Mouse (Mus musculus) cerebellum, adult 18-20 months (tissue): Measurements from ENCODE around the gene Smoc1.
A peak's percentile ranks its signal among the peaks of the same experiment; 100 is the strongest.

Source experiments
- DNase-seq, 2 experiments: peaks; one replicate each; pipeline ENCODE4 v3.0.0; 2021

Gene Smoc1

DNA sequence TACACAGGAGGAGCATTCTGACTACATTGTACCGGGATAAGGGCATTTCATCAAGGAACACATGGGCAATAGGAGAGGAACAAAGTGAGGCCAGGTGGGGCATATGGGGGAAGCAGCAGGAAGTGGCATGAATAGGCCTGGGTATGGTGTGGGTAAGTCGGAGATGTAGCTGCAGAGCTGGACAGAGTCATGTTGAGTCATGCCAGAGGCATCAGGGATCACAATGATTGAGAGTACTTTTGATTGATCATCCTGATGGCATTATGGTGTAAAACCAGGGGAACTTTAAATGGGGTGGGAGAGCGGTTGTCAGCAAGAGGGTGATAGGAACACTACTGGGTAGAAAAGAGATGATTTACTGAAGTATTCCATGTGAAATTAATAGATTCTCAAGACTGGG, 146.4 kb downstream of the Smoc1 start:
- peak in 1 of 2 experiments; percentile 22 for DNase-seq

GRCm38 (mm10) chr12:81173893-81174292, 147.3 kb downstream of the Smoc1 start:
- DNase-seq: peak; percentile 70 to 78

GRCm38 (mm10) chr12:81175252-81175651, 148.6 kb downstream of the Smoc1 start:
- no peak for DNase-seq

DNA sequence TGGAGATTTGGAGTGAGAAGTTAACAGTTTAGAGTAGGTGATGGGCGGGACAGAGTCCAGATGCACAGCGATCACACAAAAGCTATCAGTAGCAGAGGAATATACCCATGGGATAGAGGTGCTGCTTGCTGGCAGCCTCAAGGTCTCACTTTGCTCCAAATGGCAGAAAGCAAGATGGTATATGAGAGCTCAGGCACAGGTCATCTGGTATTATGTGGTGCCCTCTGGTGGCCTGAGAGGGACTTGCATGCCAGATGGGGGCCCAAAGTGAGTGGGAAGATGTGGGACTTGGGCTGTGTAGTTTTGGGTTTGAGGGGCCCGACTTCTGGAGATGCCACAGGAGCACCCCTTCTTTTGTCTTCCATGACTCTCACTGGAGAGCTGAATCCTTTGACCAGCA, 155.5 kb downstream of the Smoc1 start:
- peak; percentile 63 to 79 for DNase-seq

GRCm38 (mm10) chr12:81184967-81185366, 158.4 kb downstream of the Smoc1 start:
- no peak for DNase-seq

DNA sequence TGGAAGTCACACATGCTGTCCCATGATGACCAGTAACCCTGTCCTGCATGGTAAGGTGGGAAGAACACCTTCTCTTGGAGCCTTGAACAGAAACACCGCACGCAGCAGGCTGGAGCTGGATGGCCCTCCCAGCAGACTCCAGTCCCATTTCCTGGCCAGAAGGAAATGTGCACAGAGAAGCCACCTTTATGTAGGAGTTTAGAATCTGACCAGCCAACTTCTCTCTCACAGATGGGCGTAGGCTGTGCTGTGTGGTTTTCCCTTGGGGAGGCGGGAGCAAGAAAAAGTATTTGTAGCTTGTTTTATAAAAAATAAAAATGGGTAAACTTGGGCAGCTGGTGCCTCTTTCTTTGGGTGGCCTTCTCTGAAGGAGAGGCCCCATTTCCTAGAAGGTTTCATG, 159.5 kb downstream of the Smoc1 start:
- DNase-seq: no peak

DNA sequence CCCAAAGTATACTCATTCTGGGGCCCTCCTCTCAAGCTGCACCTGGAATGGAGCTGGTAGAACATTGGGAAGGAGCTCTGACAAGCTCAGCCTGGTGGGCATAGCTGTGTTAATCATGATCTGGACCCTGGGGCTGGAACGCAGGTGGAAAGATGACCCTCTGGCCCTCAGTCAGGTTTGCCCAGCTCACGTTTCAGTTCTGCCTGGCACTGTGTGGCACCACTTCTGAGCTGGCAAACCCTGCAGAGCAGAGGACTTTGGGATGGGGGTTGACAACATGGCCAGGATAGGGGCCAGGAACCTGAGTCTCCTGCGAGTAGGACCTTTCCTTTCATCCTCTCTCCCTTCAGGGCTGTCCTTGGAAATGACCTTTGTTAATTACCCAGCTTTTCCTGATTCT, 160.1 kb downstream of the Smoc1 start:
- no peak for DNase-seq

DNA sequence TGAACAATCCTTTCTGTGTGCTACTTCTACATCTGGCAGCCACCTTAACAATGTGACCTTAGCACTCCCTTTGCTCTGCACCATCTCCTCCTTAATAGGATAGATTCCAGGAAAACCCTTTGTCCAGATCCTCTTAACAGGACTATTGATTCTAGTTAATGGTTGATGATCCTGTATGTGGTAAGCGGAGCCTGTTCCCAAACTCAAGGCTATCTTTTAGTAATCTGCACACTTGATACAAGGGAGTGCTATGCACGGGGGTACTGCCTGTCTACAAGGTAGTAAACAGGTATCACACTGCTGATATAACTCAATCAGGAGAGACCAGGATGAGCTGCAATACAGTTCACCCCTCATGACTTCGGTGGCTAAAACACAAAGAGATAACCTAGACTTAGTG, 161.8 kb downstream of the Smoc1 start:
- DNase-seq: no peak

DNA sequence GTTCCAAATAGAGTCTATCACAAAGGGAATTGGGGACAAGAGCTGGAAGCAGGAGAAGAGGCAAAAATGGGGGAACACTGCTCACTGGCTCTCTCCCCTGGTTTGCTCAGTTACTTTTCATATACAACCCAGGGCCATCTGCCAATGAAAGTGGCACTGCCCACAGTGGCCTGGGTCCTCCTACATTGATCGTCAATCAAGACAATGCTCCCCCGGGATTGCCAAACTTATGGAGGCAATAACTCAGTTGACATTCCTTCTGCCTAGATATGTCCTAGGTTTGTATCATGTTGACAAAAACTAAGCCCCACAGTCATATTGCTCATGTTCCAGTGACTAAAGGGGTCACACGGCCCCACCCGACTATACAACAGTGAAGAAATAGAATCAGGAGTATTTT, 162.4 kb downstream of the Smoc1 start:
- no peak for DNase-seq

DNA sequence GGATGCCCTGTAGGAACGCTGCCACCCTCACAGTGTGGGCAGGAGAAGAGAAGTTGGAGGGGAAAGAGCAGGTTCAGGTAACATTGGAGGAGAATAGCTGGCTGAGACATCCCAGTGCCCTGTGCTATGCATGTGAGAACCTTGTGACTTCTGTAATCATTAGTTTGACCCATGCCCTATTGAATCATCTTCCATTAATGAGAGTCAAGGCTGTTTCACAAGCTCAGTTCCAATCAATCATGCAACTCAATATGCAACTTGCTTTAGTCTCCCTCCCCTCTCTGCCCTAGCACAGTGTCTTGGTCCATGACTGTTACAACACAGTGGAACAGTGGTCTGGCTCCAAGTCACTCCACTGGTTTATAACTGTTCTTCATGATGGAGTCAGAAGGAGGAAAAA, 163.0 kb downstream of the Smoc1 start:
- DNase-seq: no peak

DNA sequence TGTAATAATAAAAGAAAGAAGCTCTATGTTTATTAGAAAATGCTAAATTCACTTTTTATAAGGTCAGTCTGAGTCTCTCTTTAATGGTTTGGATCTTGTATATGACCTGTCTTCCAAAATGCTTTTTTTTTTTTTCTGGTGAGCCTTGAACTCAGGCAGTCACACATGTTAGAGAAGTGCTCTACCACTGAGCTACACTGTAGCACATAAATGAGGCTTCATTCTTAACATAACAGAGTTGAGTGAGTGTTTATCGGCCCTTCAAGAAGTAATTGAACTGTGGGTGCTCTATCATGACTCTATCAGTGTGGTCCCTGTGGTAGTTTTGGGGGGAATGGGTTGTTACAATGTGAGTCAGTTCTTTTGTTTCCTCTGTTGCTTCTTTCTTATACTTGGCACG, 167.4 kb downstream of the Smoc1 start:
- no peak for DNase-seq

GRCm38 (mm10) chr12:81197468-81198075, 171.0 kb downstream of the Smoc1 start:
- DNase-seq: no peak

- peak; percentile 90 to 92 for DNase-seq
These were observed 172.8 kb downstream of the Smoc1 start for GRCm38 (mm10) chr12:81199280-81199955.

DNA sequence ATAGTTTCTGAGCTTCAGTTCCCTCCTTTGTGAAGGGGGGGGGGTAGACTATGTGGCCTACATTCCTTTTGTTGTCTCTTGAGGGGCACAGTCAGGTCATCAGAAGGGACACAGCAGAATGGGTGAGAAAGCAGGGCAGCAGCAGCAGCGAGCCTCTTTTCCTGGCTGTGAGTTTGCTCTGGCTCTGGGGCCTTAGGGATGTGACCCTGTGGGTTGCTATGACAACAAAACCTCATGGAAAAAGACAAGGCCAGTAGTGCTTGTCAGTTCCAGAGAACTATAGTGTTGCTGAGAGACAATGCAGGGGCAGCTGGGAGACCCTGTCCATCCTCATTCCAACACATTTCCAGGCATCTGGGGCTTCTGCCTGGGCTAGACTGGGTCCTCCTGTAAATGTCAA, 176.6 kb downstream of the Smoc1 start:
- no peak for DNase-seq

- no peak for DNase-seq
These were observed 179.3 kb downstream of the Smoc1 start for GRCm38 (mm10) chr12:81205619-81206560.

DNA sequence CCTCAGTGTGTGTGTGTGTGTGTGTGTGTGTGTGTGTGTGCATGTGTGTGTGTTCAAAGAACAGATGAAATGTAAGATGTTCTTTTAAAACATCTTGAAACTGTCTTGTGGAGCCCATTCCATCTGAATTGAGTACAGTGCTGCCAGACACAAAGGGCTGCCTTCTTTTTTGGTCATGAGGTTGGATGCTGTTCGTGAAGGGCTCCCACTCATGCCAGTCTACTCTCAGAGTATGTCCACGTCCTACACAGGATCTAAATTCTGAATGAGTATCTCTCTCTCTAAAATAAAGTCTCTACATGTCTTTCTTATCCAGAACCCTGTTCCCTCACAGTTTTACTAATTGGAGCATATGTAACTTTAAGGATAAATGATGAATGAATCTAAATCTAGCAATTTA, 182.0 kb downstream of the Smoc1 start:
- DNase-seq: no peak

DNA sequence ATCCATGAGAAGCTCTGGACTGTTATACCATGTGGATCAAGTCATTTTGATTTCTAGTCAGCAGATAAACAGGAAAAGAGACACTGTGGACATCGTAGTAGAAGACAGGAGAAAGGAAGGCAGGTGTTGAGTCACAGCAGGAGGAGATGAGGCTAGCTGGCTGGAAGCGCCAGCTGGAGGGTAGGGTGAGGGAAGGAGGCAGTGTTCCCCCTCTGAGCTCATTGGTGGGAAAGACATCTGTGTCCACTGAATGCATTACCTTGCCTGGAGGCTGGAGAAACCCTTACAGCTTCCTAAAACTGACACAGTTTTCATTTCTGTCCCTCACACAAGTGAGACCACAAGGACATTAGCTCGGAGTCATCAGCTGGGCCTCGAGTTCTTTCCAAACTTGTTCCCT, 192.7 kb downstream of the Smoc1 start:
- DNase-seq: no peak

DNA sequence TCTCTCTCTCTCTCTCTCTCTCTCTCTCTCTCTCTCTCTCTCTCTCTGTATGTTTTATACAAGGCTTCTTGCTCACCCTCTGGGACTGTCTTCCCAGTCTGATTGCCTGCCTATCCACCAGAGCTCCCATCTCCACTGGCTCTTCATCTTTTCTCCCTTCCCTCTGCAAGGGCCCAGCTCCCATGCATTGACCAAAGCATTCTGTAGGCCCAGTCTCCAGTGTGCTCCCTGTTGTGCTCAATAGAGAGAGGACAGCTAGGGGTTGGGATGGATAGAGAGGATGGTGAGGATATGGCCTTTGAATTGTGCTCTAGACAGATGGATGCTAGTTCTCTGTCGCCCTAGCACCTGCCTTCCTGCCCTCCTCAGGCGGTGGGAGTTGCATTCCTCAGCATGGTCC, 196.7 kb downstream of the Smoc1 start:
- no peak for DNase-seq

DNA sequence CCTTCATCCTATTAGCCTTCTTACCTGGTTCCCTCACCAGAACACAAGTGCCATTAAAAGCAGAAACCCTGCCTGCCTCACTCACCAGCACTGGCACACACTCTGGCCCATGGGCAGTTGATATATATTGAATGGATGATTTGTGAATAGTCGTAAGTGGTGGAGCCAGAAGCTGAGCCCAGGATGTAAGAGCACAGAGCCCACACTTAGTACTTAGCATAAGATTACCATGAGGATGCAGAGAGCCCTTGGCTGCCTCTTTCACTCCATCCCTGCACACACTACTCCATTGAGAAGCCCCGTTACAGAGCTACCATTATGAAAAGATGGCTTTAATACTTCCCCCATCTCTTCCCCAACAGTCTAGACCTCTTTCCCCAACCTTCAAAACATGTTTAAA, 198.2 kb downstream of the Smoc1 start:
- DNase-seq: no peak

DNA sequence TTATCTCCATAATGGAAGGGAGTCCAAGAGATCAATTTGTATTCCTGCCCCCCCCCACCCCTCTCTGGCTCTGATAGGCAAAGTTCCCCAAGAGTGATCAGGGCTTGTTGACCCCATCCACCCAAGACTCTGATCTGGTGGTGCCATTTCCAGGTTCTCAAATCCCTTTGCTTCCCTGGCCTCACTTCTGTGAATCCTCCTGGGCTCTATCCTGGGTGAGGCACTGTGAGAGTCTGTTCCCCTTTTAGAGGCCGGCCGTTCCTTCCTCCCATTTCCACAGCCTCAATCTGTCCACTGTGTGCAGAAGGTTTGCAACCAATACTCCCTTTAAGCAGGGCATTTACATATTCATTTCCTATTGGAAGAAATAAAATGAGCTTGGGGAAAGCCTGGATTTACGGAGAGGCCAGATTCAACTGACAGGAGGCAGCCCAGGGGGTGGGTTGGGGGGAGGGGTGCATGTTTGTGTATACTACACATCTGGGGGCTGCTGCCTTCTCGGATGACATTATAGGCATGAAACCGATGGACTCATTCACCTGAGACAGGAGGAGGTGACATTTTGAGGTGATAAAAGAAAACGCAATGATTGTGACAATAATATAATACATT, 199.5 kb downstream of the Smoc1 start:
- no peak for DNase-seq

GRCm38 (mm10) chr12:81226590-81226989, 200.0 kb downstream of the Smoc1 start:
- no peak for DNase-seq

DNA sequence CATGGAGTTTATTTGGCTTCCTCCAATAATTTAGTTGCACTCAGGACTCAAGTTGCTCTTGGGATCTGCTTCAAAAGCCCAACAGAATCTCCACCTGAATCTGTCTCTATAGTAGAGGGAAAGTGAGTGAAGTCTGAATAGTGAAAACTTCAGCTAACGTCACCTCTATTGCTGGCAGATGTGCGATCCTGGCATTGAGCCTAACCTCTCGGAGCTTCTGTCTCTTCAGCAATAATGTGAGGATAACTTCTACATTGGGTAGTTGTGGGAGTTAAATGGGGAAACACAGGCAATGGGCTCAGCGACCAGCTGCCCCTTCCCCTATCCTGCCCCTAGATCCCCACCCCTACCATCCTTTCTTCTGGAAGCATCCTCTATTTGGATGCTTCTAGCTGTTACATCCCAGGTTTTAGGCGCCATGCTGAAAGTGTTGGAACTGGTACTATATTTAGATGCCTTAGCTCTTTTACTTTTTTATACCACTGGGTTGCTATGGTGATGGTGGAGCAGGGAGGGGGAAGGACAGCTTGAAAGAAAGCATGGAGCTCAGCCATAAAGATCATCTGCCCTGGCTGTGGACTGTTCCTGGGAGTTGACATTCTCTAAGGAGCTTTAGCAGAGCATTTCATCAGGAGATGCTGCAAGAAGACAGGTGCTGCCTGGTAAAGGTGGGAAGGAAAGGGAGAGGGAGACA, 201.3 kb downstream of the Smoc1 start:
- DNase-seq: peak; percentile 43 to 71
